Mouse (Mus musculus) mouse embryonic stem cell (cell line): ENCODE results near the gene Enpp3.

ENCODE experiments used
- in situ Hi-C, 2 experiments: fragments of 300-500 bp; cut with MboI; formaldehyde crosslinking; loops; 1 replicate in 1 of 2; 3 replicates in 1 of 2; pipeline ENCODE4 v1.14.3; 2019 to 2020; ENCODE audit warnings: low sequenced_read_pairs in 2 of 2, low pct_unique_long_range_greater_than_20kb in 1 of 2, mixed read lengths in 1 of 2; ENCODE audit not compliant: unreplicated experiment in 1 of 2

Enpp3 gene

DNA sequence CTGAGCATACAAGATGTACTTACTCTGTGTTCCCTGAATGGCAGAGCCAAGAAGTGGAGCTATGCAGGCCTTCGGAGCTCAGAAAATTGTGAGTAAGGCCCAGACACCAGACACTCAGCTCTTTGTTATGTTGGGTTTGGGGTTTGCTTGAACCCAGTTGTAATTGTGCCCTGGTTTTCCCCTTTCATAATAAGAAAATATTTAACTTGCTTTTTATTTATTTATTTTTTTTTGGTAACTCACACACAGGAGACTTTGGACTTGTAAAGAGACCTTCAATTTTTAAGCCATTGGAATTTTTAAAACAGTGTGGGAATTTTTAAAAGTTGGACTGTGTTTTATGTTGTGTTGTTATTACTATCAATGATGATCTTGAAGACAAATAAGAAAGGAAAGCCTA, at the start of gene Enpp3:
Enpp3 (minus strand) TSS at position 148 of the 400 bp plus-strand sequence.
- in situ Hi-C loops, result no loop called here

DNA sequence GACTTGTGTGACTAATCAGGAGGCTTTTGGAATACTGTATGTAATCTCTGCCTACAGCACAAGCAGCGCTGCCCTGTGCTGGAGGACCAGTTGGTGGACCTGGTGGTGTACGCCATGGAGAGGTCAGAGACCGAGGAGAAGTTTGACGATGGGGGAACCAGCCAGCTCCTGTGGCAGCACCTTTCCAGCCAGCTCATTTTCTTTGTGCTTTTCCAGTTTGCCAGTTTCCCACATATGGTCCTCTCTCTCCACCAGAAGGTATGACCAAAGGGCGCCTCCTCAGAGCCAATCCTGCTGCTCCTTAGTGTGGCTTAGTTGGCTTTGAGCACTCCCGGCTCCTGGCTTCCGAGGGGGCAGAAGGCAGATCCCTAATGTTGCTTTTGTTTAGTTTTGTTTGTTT, 45.7 kb upstream of the Enpp3 start:
- in situ Hi-C loops, result no loop called here

GRCm38 (mm10) chr10:24886008-24886407, 43.4 kb upstream of the Enpp3 start:
- in situ Hi-C loops, result no loop called here

GRCm38 (mm10) chr10:24873624-24874023, 31.0 kb upstream of the Enpp3 start:
- in situ Hi-C loops, result no loop called here

DNA sequence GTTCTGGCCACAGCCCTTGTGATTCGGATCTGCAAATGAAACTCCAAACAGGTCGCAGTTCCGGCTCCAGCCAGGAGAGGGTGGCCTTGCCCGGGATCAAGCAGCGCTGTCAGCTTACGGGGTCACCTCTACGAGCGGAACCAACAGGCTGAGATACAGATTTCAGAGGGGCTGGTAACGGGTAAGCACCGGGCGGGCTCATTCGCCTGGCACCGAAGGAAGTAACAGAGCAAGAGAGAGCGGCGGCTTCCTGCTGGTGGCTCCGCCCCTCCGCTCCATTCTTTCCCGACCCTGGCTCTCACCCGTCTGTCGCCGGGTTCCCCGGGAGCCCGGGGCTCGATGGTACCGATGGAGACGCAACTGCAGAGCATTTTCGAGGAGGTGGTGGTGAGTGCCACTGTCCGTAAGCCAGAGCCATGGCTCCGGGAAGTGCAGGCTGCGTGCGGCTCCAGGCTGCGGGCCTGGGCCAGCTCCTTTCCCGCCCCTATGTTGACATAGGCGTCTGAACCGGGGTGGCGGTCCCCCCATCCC, 27.2 kb upstream of the Enpp3 start, which contains the start of gene Med23:
Med23 (plus strand) TSS at position 227 of the 531 bp plus-strand sequence.
- in situ Hi-C loops, result loop anchor here in 1 of 2 experiments (5.0 kb wide), 1 partner anchor 38 kb away; no protein-coding TSS in a partner anchor

GRCm38 (mm10) chr10:24864434-24864833, 21.8 kb upstream of the Enpp3 start:
- in situ Hi-C loops, result no loop called here

- in situ Hi-C loops, result no loop called here
Measured at GRCm38 (mm10) chr10:24863146-24863545, 20.5 kb upstream of the Enpp3 start.

DNA sequence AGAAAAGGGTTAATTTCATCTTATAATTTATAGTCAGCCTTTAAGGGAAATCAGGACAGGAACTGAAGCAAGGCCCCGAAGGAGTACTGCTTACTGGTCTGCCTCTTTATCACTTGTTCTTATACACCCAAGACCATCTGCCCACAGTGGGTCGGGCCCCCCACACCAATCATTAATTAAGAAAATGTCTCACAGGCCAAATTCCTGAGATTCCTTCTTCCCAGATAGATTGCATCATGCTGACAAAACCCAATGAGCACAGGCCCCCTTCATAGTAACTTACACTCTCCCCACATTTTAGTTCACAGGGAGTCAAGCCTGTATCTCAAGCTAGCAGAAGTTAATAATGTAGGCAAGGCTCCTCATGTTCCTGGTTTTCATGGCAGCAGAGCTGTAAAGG, 625 bp downstream of the Enpp3 start:
- in situ Hi-C loops, result no loop called here

- in situ Hi-C loops, result no loop called here
Measured at GRCm38 (mm10) chr10:24840795-24841194, 1.8 kb downstream of the Enpp3 start.

GRCm38 (mm10) chr10:24836366-24837038, 6.1 kb downstream of the Enpp3 start:
- in situ Hi-C loops, result no loop called here

DNA sequence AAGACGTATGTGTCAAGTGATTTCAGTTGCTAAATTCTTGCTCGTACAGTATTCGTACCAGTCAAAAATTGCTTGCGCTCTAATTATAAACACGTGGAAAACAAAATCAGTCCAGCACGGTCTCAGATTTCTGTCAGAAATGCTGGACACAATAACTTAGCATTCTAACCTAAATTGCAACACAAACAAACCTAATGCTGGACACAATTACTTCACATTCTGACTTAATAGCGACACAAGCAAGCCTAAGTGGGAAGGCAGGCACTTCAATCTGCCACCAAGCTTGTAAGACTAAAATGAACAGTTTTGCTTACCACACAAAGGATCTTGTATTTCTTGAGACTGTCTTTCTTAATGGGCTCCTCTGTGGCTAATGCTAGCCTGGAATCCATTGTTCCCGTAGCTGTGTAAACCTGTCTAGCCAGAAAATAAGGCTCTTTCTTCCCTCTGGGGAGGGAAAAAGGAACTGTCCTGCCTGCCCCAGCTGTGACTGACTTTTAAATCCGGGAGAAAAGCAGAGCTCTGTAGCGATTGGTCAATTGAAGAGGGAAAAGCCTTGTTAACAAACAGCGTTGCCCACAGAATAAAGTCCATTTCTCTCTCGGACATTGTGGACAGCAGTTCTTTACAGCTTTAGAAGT, 6.8 kb downstream of the Enpp3 start:
- in situ Hi-C loops, result no loop called here

- in situ Hi-C loops, result loop anchor here in 1 of 2 experiments (5.0 kb wide), 1 partner anchor 32 kb away; the partner anchor contains the start of gene Med23
Measured at GRCm38 (mm10) chr10:24834634-24835371, 7.8 kb downstream of the Enpp3 start.

GRCm38 (mm10) chr10:24832306-24832705, 10.3 kb downstream of the Enpp3 start:
- in situ Hi-C loops, result loop anchor here in 1 of 2 experiments (5.0 kb wide), 1 partner anchor 35 kb away; the partner anchor contains the start of gene Med23

DNA sequence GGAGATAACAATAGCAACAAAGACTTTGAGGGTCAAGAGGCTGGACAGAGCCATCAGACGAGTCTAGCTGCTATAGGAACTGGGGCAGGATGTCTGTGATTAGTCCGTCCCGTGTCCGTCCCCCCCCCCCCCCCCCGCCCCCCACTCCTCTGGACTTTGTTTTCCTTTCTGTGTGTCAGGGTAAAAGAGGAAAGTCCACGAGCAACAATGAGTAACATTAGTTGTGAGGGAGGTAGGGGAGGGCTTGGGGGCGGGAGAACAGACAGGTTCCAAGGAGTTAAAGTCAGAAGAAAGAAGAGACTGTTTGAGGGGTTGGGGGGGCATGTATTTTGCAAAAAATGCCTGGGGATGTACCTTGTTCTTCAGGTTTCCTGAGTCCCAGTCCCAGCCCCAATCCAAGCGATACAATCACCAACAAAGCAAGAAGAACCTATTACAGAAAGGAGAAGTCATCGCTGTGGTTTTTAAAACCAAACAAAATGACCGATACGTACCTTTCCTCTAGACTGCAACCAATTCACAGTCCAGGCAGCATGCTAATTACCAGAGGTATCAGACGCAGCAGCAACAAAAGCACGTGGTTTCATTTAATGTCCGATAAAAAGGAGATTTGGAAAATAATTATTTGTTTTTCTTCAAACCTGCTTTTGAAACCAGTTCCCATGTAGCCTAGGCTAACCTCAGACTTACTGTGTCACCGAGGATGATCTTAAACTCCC, 11.1 kb downstream of the Enpp3 start:
- in situ Hi-C loops, result loop anchor here in 1 of 2 experiments (5.0 kb wide), 1 partner anchor 36 kb away; the partner anchor contains the start of gene Med23

- in situ Hi-C loops, result loop anchor here in 1 of 2 experiments (5.0 kb wide), 1 partner anchor 37 kb away; the partner anchor contains the start of gene Med23
Measured at GRCm38 (mm10) chr10:24830448-24830847, 12.2 kb downstream of the Enpp3 start.

- in situ Hi-C loops, result no loop called here
Measured at GRCm38 (mm10) chr10:24828136-24828535, 14.5 kb downstream of the Enpp3 start.

DNA sequence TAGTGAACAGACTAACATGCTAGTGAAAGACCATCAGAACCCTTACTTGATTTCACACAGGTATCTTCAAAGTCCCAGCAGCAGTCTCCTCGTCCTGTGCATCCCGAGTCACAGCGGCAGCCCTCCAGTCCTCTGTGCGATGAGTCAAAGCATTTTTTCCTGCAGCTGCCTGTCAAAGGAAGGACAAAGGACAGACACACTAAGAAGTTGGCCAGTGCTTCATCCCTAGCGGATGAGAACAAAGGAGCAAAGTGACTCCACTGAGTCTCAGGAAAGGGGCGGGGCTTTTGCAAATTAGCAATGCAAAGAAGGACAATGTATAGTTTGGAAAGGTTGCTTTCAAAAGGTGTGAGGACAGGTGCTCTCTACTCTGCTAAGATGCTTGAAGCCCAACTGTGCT, 16.5 kb downstream of the Enpp3 start:
- in situ Hi-C loops, result no loop called here

GRCm38 (mm10) chr10:24825456-24826081, 17.1 kb downstream of the Enpp3 start:
- in situ Hi-C loops, result no loop called here
